Mouse (Mus musculus) MEL (cell line): ENCODE results near the gene Kdm6b. TPM values are rescaled to one million over a fixed set of nuclear protein-coding genes. Genes with fewer than 3 reads are reported as not detected.

Source experiments
- DNase-seq: peaks from one replicate; pipeline ENCODE4 v3.0.0; 2011; ENCODE audit warnings: low read depth, low spot score
- H3K27ac ChIP-seq: 2 replicates; pipeline ENCODE4 v1.5.1; 2012; ENCODE audit warnings: low read depth, mild to moderate bottlenecking, control low read depth, low read length, moderate library complexity; ENCODE audit not compliant: control insufficient read depth
- H3K27me3 ChIP-seq, 2 experiments: fragments of 150-350 bp in 1 of 2; sonication (generic) in 1 of 2; 2 replicates each; pipeline ENCODE4 v1.6.1; 2012; ENCODE audit warnings: low read length in 2 of 2, mild to moderate bottlenecking in 2 of 2, improper control_type of control experiment in 1 of 2, moderate library complexity in 1 of 2; ENCODE audit not compliant: insufficient read depth in 2 of 2, control insufficient read depth in 1 of 2
- H3K36me3 ChIP-seq, 2 experiments: 2 replicates each; pipeline ENCODE4 v1.6.1; 2012 to 2014; ENCODE audit warnings: low read length in 2 of 2, improper control_type of control experiment in 1 of 2, inconsistent platforms in 1 of 2, mild to moderate bottlenecking in 1 of 2; ENCODE audit not compliant: insufficient read depth in 2 of 2, control insufficient read depth in 1 of 2
- H3K4me1 ChIP-seq, 2 experiments: fragments of 150-350 bp in 1 of 2; sonication (generic) in 1 of 2; 2 replicates each; pipeline ENCODE4 v1.6.1; 2012; ENCODE audit warnings: low read length in 2 of 2, improper control_type of control experiment in 1 of 2, mild to moderate bottlenecking in 1 of 2; ENCODE audit not compliant: insufficient read depth in 2 of 2, control insufficient read depth in 1 of 2
- H3K4me3 ChIP-seq, 2 experiments: fragments of 150-350 bp in 1 of 2; sonication (generic) in 1 of 2; 2 replicates each; pipeline ENCODE4 v1.5.1; 2012; ENCODE audit warnings: low read depth in 2 of 2, low read length in 2 of 2, mild to moderate bottlenecking in 2 of 2, moderate library complexity in 2 of 2, control low read depth in 1 of 2, improper control_type of control experiment in 1 of 2; ENCODE audit not compliant: control insufficient read depth in 1 of 2, insufficient read depth in 1 of 2
- H3K79me2 ChIP-seq: 2 replicates; pipeline ENCODE4 v1.6.1; 2012; ENCODE audit warnings: mild to moderate bottlenecking, low read length, moderate library complexity; ENCODE audit not compliant: control insufficient read depth, poor library complexity, insufficient read depth
- H3K9ac ChIP-seq: 2 replicates; pipeline ENCODE4 v1.6.1; 2012; ENCODE audit warnings: low read depth, mild to moderate bottlenecking, control low read depth, low read length, moderate library complexity; ENCODE audit not compliant: control insufficient read depth, poor library complexity, severe bottlenecking
- H3K9me3 ChIP-seq: fragments of 150-350 bp; sonication (generic); replicated peaks from 2 replicates; pipeline ENCODE4 v1.6.1; 2012; ENCODE audit warnings: mild to moderate bottlenecking, low read length, improper control_type of control experiment, moderate library complexity; ENCODE audit not compliant: insufficient read depth
- BHLHE40 ChIP-seq: IDR thresholded peaks from 2 replicates; pipeline ENCODE4 v1.6.1; 2012; ENCODE audit warnings: low read depth, mild to moderate bottlenecking, inconsistent platforms, low read length, improper control_type of control experiment, borderline replicate concordance
- CTCF ChIP-seq, 3 experiments: IDR thresholded peaks in 2 of 3; conservative IDR thresholded peaks in 1 of 3; 2 replicates each; pipeline ENCODE4 v1.5.1; 2011 to 2012; ENCODE audit warnings: low read length in 3 of 3, low read depth in 2 of 3, mild to moderate bottlenecking in 2 of 3, improper control_type of control experiment in 1 of 3, inconsistent platforms in 1 of 3, mixed read lengths in 1 of 3, moderate library complexity in 1 of 3; ENCODE audit not compliant: control insufficient read depth in 1 of 3, insufficient read depth in 1 of 3, poor library complexity in 1 of 3, severe bottlenecking in 1 of 3
- E2F4 ChIP-seq: IDR thresholded peaks from 2 replicates; pipeline ENCODE4 v1.6.1; 2011; ENCODE audit warnings: low read depth, low read length, improper control_type of control experiment, borderline replicate concordance
- ELF1 ChIP-seq: IDR thresholded peaks from 2 replicates; pipeline ENCODE4 v1.6.1; 2014; ENCODE audit warnings: low read depth, mild to moderate bottlenecking, inconsistent platforms, low read length, improper control_type of control experiment, moderate library complexity
- EP300 ChIP-seq, 2 experiments: IDR thresholded peaks; 2 replicates each; pipeline ENCODE4 v1.6.1; 2011; ENCODE audit warnings: improper control_type of control experiment in 2 of 2, low read length in 2 of 2, low read depth in 1 of 2, mild to moderate bottlenecking in 1 of 2
- ETS1 ChIP-seq: IDR thresholded peaks from 2 replicates; pipeline ENCODE4 v1.6.1; 2012; ENCODE audit warnings: low read depth, mild to moderate bottlenecking, inconsistent platforms, low read length, improper control_type of control experiment, moderate library complexity
- GABPA ChIP-seq: IDR thresholded peaks from 2 replicates; pipeline ENCODE4 v1.6.1; 2012; ENCODE audit warnings: low read depth, mild to moderate bottlenecking, inconsistent platforms, low read length, improper control_type of control experiment, moderate library complexity
- GATA1 ChIP-seq: IDR thresholded peaks from 2 replicates; pipeline ENCODE4 v1.6.1; 2011; ENCODE audit warnings: low read depth, low read length, improper control_type of control experiment
- HCFC1 ChIP-seq: IDR thresholded peaks from 2 replicates; pipeline ENCODE4 v1.6.1; 2012; ENCODE audit warnings: low read depth, mild to moderate bottlenecking, inconsistent platforms, low read length, improper control_type of control experiment, moderate library complexity
- JUND ChIP-seq: IDR thresholded peaks from 2 replicates; pipeline ENCODE4 v1.6.1; 2011; ENCODE audit warnings: low read depth, mild to moderate bottlenecking, improper control_type of control experiment, low read length
- KAT2A ChIP-seq: conservative IDR thresholded peaks from 2 replicates; pipeline ENCODE4 v1.6.1; 2012; ENCODE audit warnings: low read depth, low read length, improper control_type of control experiment, inconsistent platforms
- MAX ChIP-seq: IDR thresholded peaks from 2 replicates; pipeline ENCODE4 v1.6.1; 2011; ENCODE audit warnings: low read length, improper control_type of control experiment
- MAZ ChIP-seq: IDR thresholded peaks from 2 replicates; pipeline ENCODE4 v1.6.1; 2012; ENCODE audit warnings: low read depth, mild to moderate bottlenecking, inconsistent platforms, low read length, improper control_type of control experiment
- MYC ChIP-seq: IDR thresholded peaks from 2 replicates; pipeline ENCODE4 v1.6.1; 2011; ENCODE audit warnings: low read depth, mild to moderate bottlenecking, low read length, improper control_type of control experiment, moderate library complexity
- NELFE ChIP-seq: IDR thresholded peaks from 2 replicates; pipeline ENCODE4 v1.6.1; 2011; ENCODE audit warnings: low read depth, low read length, improper control_type of control experiment
- NRF1 ChIP-seq: IDR thresholded peaks from 2 replicates; pipeline ENCODE4 v1.6.1; 2014; ENCODE audit warnings: low read depth, mild to moderate bottlenecking, inconsistent platforms, low read length, improper control_type of control experiment, moderate library complexity; ENCODE audit not compliant: poor library complexity, insufficient read depth, severe bottlenecking
- POLR2A ChIP-seq, 2 experiments: IDR thresholded peaks; 2 replicates each; pipeline ENCODE4 v1.6.1; 2011 to 2012; ENCODE audit warnings: low read length in 2 of 2, mild to moderate bottlenecking in 2 of 2, control low read depth in 1 of 2, improper control_type of control experiment in 1 of 2, low read depth in 1 of 2, moderate library complexity in 1 of 2; ENCODE audit not compliant: control insufficient read depth in 1 of 2, insufficient read depth in 1 of 2, poor library complexity in 1 of 2
- POLR2AphosphoS2 ChIP-seq: IDR thresholded peaks from 2 replicates; pipeline ENCODE4 v1.6.1; 2011; ENCODE audit warnings: low read length, improper control_type of control experiment
- POLR2AphosphoS5 ChIP-seq: IDR thresholded peaks from 2 replicates; pipeline ENCODE4 v1.6.1; 2012; ENCODE audit warnings: low read depth, borderline replicate concordance, mild to moderate bottlenecking, inconsistent platforms, low read length, moderate library complexity, mixed read lengths
- RAD21 ChIP-seq: IDR thresholded peaks from 2 replicates; pipeline ENCODE4 v1.6.1; 2011; ENCODE audit warnings: mild to moderate bottlenecking, low read depth, low read length, improper control_type of control experiment
- RCOR1 ChIP-seq: IDR thresholded peaks from 2 replicates; pipeline ENCODE4 v1.6.1; 2012; ENCODE audit warnings: low read depth, mild to moderate bottlenecking, inconsistent platforms, low read length, improper control_type of control experiment
- SIN3A ChIP-seq: IDR thresholded peaks from 2 replicates; pipeline ENCODE4 v1.6.1; 2012; ENCODE audit warnings: low read length, improper control_type of control experiment, inconsistent platforms
- SMC3 ChIP-seq: IDR thresholded peaks from 2 replicates; pipeline ENCODE4 v1.6.1; 2011; ENCODE audit warnings: low read depth, low read length, improper control_type of control experiment
- TAL1 ChIP-seq: IDR thresholded peaks from 2 replicates; pipeline ENCODE4 v1.6.1; 2012; ENCODE audit warnings: mild to moderate bottlenecking, inconsistent platforms, low read length, moderate library complexity, mixed read lengths
- TBP ChIP-seq: IDR thresholded peaks from 2 replicates; pipeline ENCODE4 v1.8.0; 2011; ENCODE audit warnings: low read depth, low read length, improper control_type of control experiment
- UBTF ChIP-seq: IDR thresholded peaks from 2 replicates; pipeline ENCODE4 v1.6.1; 2012; ENCODE audit warnings: low read depth, mild to moderate bottlenecking, inconsistent platforms, low read length, improper control_type of control experiment, moderate library complexity, borderline replicate concordance; ENCODE audit not compliant: insufficient read depth
- USF1 ChIP-seq: IDR thresholded peaks from 2 replicates; pipeline ENCODE4 v1.6.1; 2014; ENCODE audit warnings: low read depth, mild to moderate bottlenecking, inconsistent platforms, low read length, improper control_type of control experiment, moderate library complexity
- USF2 ChIP-seq, 2 experiments: IDR thresholded peaks; 2 replicates each; pipeline ENCODE4 v1.6.1; 2011 to 2012; ENCODE audit warnings: improper control_type of control experiment in 2 of 2, low read length in 2 of 2, borderline replicate concordance in 1 of 2, inconsistent platforms in 1 of 2, low read depth in 1 of 2, mild to moderate bottlenecking in 1 of 2; ENCODE audit not compliant: insufficient read depth in 1 of 2
- ZC3H11A ChIP-seq: IDR thresholded peaks from 2 replicates; pipeline ENCODE4 v1.6.1; 2012; ENCODE audit warnings: low read depth, mild to moderate bottlenecking, inconsistent platforms, low read length, improper control_type of control experiment
- ZKSCAN1 ChIP-seq: IDR thresholded peaks from 2 replicates; pipeline ENCODE4 v1.6.1; 2012; ENCODE audit warnings: low read depth, mild to moderate bottlenecking, inconsistent platforms, low read length, improper control_type of control experiment, moderate library complexity
- ZNF384 ChIP-seq: IDR thresholded peaks from 2 replicates; pipeline ENCODE4 v1.6.1; 2012; ENCODE audit warnings: low read depth, mild to moderate bottlenecking, inconsistent platforms, low read length, improper control_type of control experiment
- polyA plus RNA-seq, 2 experiments: library from polyadenylated mRNA; stranded (reverse) in 1 of 2; unstranded in 1 of 2; fragments of >175 nt in 1 of 2; fragments of >200 nt in 1 of 2; gene quantifications; 2 replicates each; pipeline versions ENCODE4 v1.2.1 to v1.2.4; 2012; ENCODE audit warnings: low replicate concordance in 2 of 2, low read depth in 1 of 2; ENCODE audit not compliant: insufficient read length in 2 of 2, insufficient read depth in 1 of 2, missing spikeins in 1 of 2
- total RNA-seq: library from RNA; depleted of rRNA; stranded (reverse); fragments of 300-350 nt; gene quantifications from 2 replicates; pipeline ENCODE4 v1.2.3, GENCODE M21; 2012

Gene Kdm6b
- total and polyA plus RNA-seq, 3 experiments = 5.8 to 43.4 (median 25.0) TPM

DNA sequence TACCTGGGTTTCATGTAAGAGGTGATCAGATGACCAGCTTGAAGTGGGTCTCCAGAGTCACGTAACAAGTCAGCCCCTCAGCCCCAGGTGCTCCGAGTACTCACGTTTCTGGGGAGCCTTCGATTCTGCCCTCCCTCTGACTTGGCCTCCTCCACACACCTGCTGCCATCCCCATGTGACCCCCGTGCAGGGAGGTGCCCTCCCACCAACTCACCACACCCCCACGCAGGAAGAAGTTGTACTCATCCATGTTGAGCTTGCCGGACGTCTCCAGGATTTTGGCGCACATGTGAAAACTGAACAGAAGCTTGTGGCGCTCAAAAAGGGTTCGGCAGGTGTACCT lies 19.1 kb upstream of the Kdm6b start:
- Histone ChIP-seq H3K79me2 (no peaks in the 10 kb centered on the region), H3K36me3 (no peaks in the 10 kb centered on the region; a peak in 1 of 4 replicates), H3K9ac (no peak overlapping the region), H3K27me3 (peaks cover 3 to 9% of the 10 kb centered on the region in 2 experiments; a peak in 3 of 4 replicates), H3K9me3 (no peaks in the 10 kb centered on the region), H3K4me3 (no peak overlapping the region), H3K4me1 (peaks cover 0 to 6% of the 10 kb centered on the region in 2 experiments; a peak in 1 of 4 replicates), H3K27ac (no peak overlapping the region)
- no peak for TF ChIP-seq NRF1
- TF ChIP-seq UBTF = no peak
- no peak for TF ChIP-seq MAZ
- TF ChIP-seq JUND = no peak
- TF ChIP-seq RCOR1 = no peak
- TF ChIP-seq POLR2A (IDR thresholded peaks at IDR 0.05; ENCODE audit: control insufficient read depth in 1 of 2, insufficient read depth in 1 of 2, low read depth in 1 of 2, low read length in 2 of 2, poor library complexity in 1 of 2) = no peak
- TF ChIP-seq POLR2AphosphoS2 = no peak
- TF ChIP-seq RAD21 = no peak
- no peak for DNase-seq

DNA sequence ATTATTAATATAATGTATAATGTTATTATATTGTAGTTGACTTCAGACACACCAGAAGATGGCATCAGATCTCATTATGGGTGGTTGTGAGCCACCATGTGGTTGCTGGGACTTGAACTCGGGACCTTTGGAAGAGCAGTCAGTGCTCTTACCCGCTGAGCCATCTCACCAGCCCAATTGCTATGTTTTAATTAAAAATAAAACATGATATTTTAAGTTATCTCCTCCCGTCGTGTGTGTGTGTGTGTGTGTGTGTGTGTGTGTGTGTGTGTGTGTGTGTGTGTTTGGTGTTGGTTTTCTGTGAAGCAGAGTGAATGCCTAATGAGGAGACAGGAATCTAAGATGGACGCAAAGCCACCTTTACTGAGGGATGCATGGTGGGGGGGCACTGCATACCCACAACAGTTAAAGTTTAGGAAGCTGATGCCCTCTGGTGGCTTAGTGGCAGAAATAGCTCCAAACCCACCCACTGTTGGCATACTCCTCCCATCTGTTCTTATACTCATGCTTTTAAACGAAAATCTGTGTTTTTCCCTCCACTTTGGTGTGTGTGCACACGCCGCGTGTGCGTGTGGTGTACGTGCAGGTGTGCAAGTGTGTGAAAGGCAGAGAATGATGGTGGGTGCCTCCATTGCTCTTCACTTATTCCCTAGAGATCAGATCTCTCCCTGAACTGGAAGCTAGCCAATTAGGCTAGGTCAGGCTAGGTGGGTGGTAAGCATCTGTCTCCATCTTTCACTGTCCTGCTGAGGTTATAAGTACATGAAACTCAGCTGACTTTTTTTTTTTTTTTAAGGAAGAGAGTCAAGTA lies 18.6 kb upstream of the Kdm6b start:
- Histone ChIP-seq H3K27me3 (peaks cover 0 to 9% of the 10 kb centered on the region in 2 experiments; a peak in 3 of 4 replicates), H3K4me1 (peaks cover 0 to 6% of the 10 kb centered on the region in 2 experiments; a peak in 1 of 4 replicates), H3K4me3 (no peak overlapping the region), H3K27ac (no peak overlapping the region), H3K9ac (no peak overlapping the region), H3K79me2 (no peaks in the 10 kb centered on the region), H3K9me3 (no peaks in the 10 kb centered on the region), H3K36me3 (no peaks in the 10 kb centered on the region; a peak in 1 of 4 replicates)
- DNase-seq = peak; percentile 86
- TF ChIP-seq POLR2AphosphoS5 (no peak), POLR2AphosphoS2 (no peak), CTCF (IDR thresholded peaks at IDR 0.05 in 2 of 3, conservative IDR thresholded peaks at IDR 0.05 in 1 of 3; ENCODE audit: control insufficient read depth in 1 of 3, insufficient read depth in 1 of 3, low read depth in 2 of 3, low read length in 3 of 3, poor library complexity in 1 of 3, severe bottlenecking in 1 of 3) (peak; percentile 65 to 96 (median 71)), USF2 (IDR thresholded peaks at IDR 0.05; ENCODE audit: borderline replicate concordance in 1 of 2, insufficient read depth in 1 of 2, low read depth in 1 of 2, low read length in 2 of 2) (no peak), SMC3 (peak; percentile 98), ZC3H11A (peak; percentile 95), TBP (peak; percentile 93), ZKSCAN1 (no peak), RAD21 (peak; percentile 94), E2F4 (no peak), SIN3A (peak; percentile 82), HCFC1 (0 out of 2 replicates have a peak, but pooled peaks have one; percentile 19), ELF1 (no peak), USF1 (no peak), BHLHE40 (no peak), GABPA (no peak), KAT2A (no peak), MYC (0 out of 2 replicates have a peak, but pooled peaks have one; percentile 29), NELFE (no peak), JUND (no peak), NRF1 (no peak), TAL1 (no peak), MAX (no peak), ETS1 (no peak), ZNF384 (peak; percentile 72), EP300 (IDR thresholded peaks at IDR 0.05; ENCODE audit: low read depth in 1 of 2, low read length in 2 of 2) (no peak), GATA1 (no peak)
